In genomic region chr1:74295456-74296171, GRCm38 (mm10) we compare ENCODE assay signal across 8 mouse cellular contexts. TPM values are rescaled to one million over a fixed set of nuclear protein-coding genes. Genes with fewer than 3 reads are reported as not detected.
DNase-seq lines count a peak whose midpoint lies in the region; ATAC-seq and TF ChIP-seq lines count a peak whose summit lies in the region.

No protein-coding gene starts in this region.

- H3K79me2 ChIP-seq in C2C12 (ENCODE audit: control insufficient read depth, insufficient read depth): peaks cover 69% of the 10 kb centered on the region

- peak; percentile 80 for DNase-seq in c-Kit-positive CD71-positive TER-119-positive erythroid progenitor cells, embryonic 14.5 days (ENCODE audit: low spot score)
- peak; percentile 33 for DNase-seq in forebrain, embryonic 10.5 days (ENCODE audit: extremely low spot score, low spot score)
- peak; percentile 92 for DNase-seq in kidney, postnatal 10 days
- DNase-seq in liver, embryonic 11.5 days (ENCODE audit: low spot score): peak; percentile 76
- DNase-seq in splenic B cell, adult 2 months (ENCODE audit: low read depth, low spot score): peak; percentile 19

- H3ac ChIP-seq in C2C12 (ENCODE audit: control insufficient read depth, insufficient read length, low read depth): peak overlapping the region; percentile 45

- no peaks in the 10 kb centered on the region for H3K9me3 ChIP-seq in forebrain, embryonic 10.5 days
- no peaks in the 10 kb centered on the region for H3K9me3 ChIP-seq in heart, embryonic 14.5 days (ENCODE audit: control insufficient read depth, low read length)
- H3K9me3 ChIP-seq in liver, embryonic 11.5 days (ENCODE audit: control insufficient read depth, low read length): no peaks in the 10 kb centered on the region

- peaks cover 23% of the 10 kb centered on the region for H3K4me1 ChIP-seq in forebrain, embryonic 10.5 days
- peaks cover 72 to 92% of the 10 kb centered on the region in 2 experiments for H3K4me1 ChIP-seq in heart, embryonic 14.5 days (ENCODE audit: control insufficient read depth in 2 of 2, insufficient read depth in 2 of 2, low read length in 2 of 2)
- H3K4me1 ChIP-seq in liver, embryonic 11.5 days (replicated peaks; ENCODE audit: control insufficient read depth, insufficient read depth, low read length): peaks cover 45% of the 10 kb centered on the region

- 26% methylated on average over 9 of the region's 9 CpGs for WGBS in forebrain, embryonic 10.5 days
- 3% methylated on average over 9 of the region's 9 CpGs for WGBS in heart, embryonic 14.5 days
- WGBS in liver, embryonic 11.5 days: 12% methylated on average over 9 of the region's 9 CpGs

- peak overlapping the region; percentile 77 for H3K9ac ChIP-seq in heart, embryonic 14.5 days (ENCODE audit: low read length)
- H3K9ac ChIP-seq in liver, embryonic 11.5 days (ENCODE audit: low read depth, low read length): peak overlapping the region; percentile 65

- peak overlapping the region; percentile 74 for H3K4me2 ChIP-seq in heart, embryonic 14.5 days (ENCODE audit: low read length)
- peak overlapping the region; percentile 72 for H3K4me2 ChIP-seq in liver, embryonic 11.5 days

- no peak for TF ChIP-seq CTCF in C2C12 (IDR thresholded peaks at IDR 0.05; ENCODE audit: control insufficient read depth, insufficient read depth, insufficient read length)

- peaks cover 30% of the 10 kb centered on the region for H3K36me3 ChIP-seq in C2C12 (ENCODE audit: control insufficient read depth, insufficient read depth)
- H3K36me3 ChIP-seq in forebrain, embryonic 10.5 days (replicated peaks): peaks cover 43% of the 10 kb centered on the region
- H3K36me3 ChIP-seq in heart, embryonic 14.5 days (ENCODE audit: control insufficient read depth, insufficient read depth, low read length): peaks cover 52% of the 10 kb centered on the region
- H3K36me3 ChIP-seq in liver, embryonic 11.5 days (ENCODE audit: control insufficient read depth, insufficient read depth, low read length): peaks cover 11% of the 10 kb centered on the region
- H3K36me3 ChIP-seq in splenic B cell, adult 2 months (ENCODE audit: control insufficient read depth, insufficient read depth, low read length, poor library complexity, severe bottlenecking): no peaks in the 10 kb centered on the region; the same call in 1 of the 2 replicates

- peak overlapping the region; percentile 74 for H3K27ac ChIP-seq in forebrain, embryonic 10.5 days
- peak overlapping the region; percentile 98 to 100 for H3K27ac ChIP-seq in heart, embryonic 14.5 days (replicated peaks in 1 of 2; ENCODE audit: control insufficient read depth in 1 of 2, insufficient read depth in 1 of 2, low read depth in 2 of 2, low read length in 2 of 2)
- H3K27ac ChIP-seq in liver, embryonic 11.5 days (ENCODE audit: low read depth, low read length): peak overlapping the region; percentile 91

- H3K4me3 ChIP-seq in C2C12 (ENCODE audit: insufficient read depth, poor library complexity, severe bottlenecking): no peak overlapping the region
- H3K4me3 ChIP-seq in forebrain, embryonic 10.5 days: peak overlapping the region; percentile 19; the same call in 1 of the 2 replicates
- H3K4me3 ChIP-seq in heart, embryonic 14.5 days (ENCODE audit: control insufficient read depth in 1 of 2, insufficient read depth in 1 of 2, low read depth in 1 of 2, low read length in 2 of 2): peak overlapping the region; percentile 26 to 36
- H3K4me3 ChIP-seq in liver, embryonic 11.5 days (ENCODE audit: low read depth, low read length): peak overlapping the region; percentile 41

- no peaks in the 10 kb centered on the region for H3K27me3 ChIP-seq in C2C12 (ENCODE audit: control insufficient read depth, insufficient read depth, insufficient read length)
- H3K27me3 ChIP-seq in forebrain, embryonic 10.5 days (ENCODE audit: poor library complexity, severe bottlenecking): no peaks in the 10 kb centered on the region
- H3K27me3 ChIP-seq in heart, embryonic 14.5 days (ENCODE audit: control insufficient read depth, insufficient read depth, low read length): no peaks in the 10 kb centered on the region
- no peaks in the 10 kb centered on the region for H3K27me3 ChIP-seq in liver, embryonic 11.5 days (replicated peaks; ENCODE audit: control insufficient read depth, insufficient read depth, low read length)
- H3K27me3 ChIP-seq in splenic B cell, adult 2 months (ENCODE audit: control insufficient read depth, insufficient read depth, low read length, poor library complexity, severe bottlenecking): no peaks in the 10 kb centered on the region

- ATAC-seq in heart, embryonic 14.5 days (ENCODE audit: insufficient number of reproducible peaks, insufficient read depth, low FRiP score, low read depth): peak; percentile 85
- peak; percentile 98 for ATAC-seq in liver, embryonic 11.5 days (replicated peaks; ENCODE audit: low FRiP score)
- peak; percentile 69 for ATAC-seq in monocyte, adult 5-6 weeks (replicated peaks; ENCODE audit: insufficient number of reproducible peaks, low FRiP score, low TSS enrichment, poor library complexity, severe bottlenecking)

- H3K79me3 ChIP-seq in C2C12 (ENCODE audit: low read depth): peaks cover 35% of the 10 kb centered on the region

TF ChIP-seq in C2C12, 6 proteins besides CTCF, POLR2A, EP300 and RAD21:
- peak; percentile 36 for TF ChIP-seq FOSL1 (IDR thresholded peaks at IDR 0.05; ENCODE audit: insufficient read depth, low read length, poor library complexity, severe bottlenecking)
- peak; percentile 37 for TF ChIP-seq MAX (IDR thresholded peaks at IDR 0.05)
- TF ChIP-seq CEBPB (IDR thresholded peaks at IDR 0.05; ENCODE audit: low read depth): no peak
- peak; percentile 73 for TF ChIP-seq MYOD1 (IDR thresholded peaks at IDR 0.05; ENCODE audit: control insufficient read depth, insufficient read length, low read depth)
- TF ChIP-seq MYOG (IDR thresholded peaks at IDR 0.05; ENCODE audit: control insufficient read depth, extremely low read depth, insufficient read length): no peak
- peak; percentile 1 for TF ChIP-seq USF1 (IDR thresholded peaks at IDR 0.05; ENCODE audit: low read depth)

RNA-seq across cellular contexts. Expression of gene Tmbim1, which starts 9.8 kb away (rescaled TPM):
- 38.1 TPM for polyA plus RNA-seq in C2C12 (2012; fragmentation: generic; extraction: Trizol)
- 8.1 and 8.3 TPM in 2 replicates for polyA plus RNA-seq in forebrain, embryonic 10.5 days (2016; fragmentation: Nextera tagmentation; extraction: Ambion mirVana)
- polyA plus RNA-seq in heart, embryonic 14.5 days (2014; fragmentation: Nextera tagmentation; extraction: Ambion mirVana): 39.1 and 40.5 TPM in 2 replicates
- polyA plus RNA-seq in liver, embryonic 11.5 days (2014; fragmentation: Nextera tagmentation; extraction: Ambion mirVana): 21.7 and 22.9 TPM in 2 replicates
- total RNA-seq in monocyte, adult 5-6 weeks (2017): 15.8 to 20.8 TPM (median 19.0 TPM) in 3 replicates

RNA-seq across cellular contexts. Expression of gene Pnkd, which starts 10.9 kb away (rescaled TPM):
- 68.0 TPM for polyA plus RNA-seq in C2C12 (2012; fragmentation: generic; extraction: Trizol)
- polyA plus RNA-seq in forebrain, embryonic 10.5 days (2016; fragmentation: Nextera tagmentation; extraction: Ambion mirVana): 99.7 and 101 TPM in 2 replicates
- polyA plus RNA-seq in heart, embryonic 14.5 days (2014; fragmentation: Nextera tagmentation; extraction: Ambion mirVana): 320 and 338 TPM in 2 replicates
- polyA plus RNA-seq in liver, embryonic 11.5 days (2014; fragmentation: Nextera tagmentation; extraction: Ambion mirVana): 79.7 and 84.3 TPM in 2 replicates
- total RNA-seq in monocyte, adult 5-6 weeks (2017): 14.7 to 18.6 TPM (median 17.1 TPM) in 3 replicates

RNA-seq across cellular contexts. Expression of gene Aamp, which starts 11.1 kb away (rescaled TPM):
- polyA plus RNA-seq in C2C12 (2012; fragmentation: generic; extraction: Trizol): 123 TPM
- 245 and 246 TPM in 2 replicates for polyA plus RNA-seq in forebrain, embryonic 10.5 days (2016; fragmentation: Nextera tagmentation; extraction: Ambion mirVana)
- polyA plus RNA-seq in heart, embryonic 14.5 days (2014; fragmentation: Nextera tagmentation; extraction: Ambion mirVana): 180 and 187 TPM in 2 replicates
- 190 and 193 TPM in 2 replicates for polyA plus RNA-seq in liver, embryonic 11.5 days (2014; fragmentation: Nextera tagmentation; extraction: Ambion mirVana)
- total RNA-seq in monocyte, adult 5-6 weeks (2017): 105 to 159 TPM (median 131 TPM) in 3 replicates

RNA-seq across cellular contexts. Expression of gene Gpbar1, which starts 17.3 kb away (rescaled TPM):
- not detected for polyA plus RNA-seq in C2C12 (2012; fragmentation: generic; extraction: Trizol)
- 0.14 and 0.33 TPM in 2 replicates for polyA plus RNA-seq in forebrain, embryonic 10.5 days (2016; fragmentation: Nextera tagmentation; extraction: Ambion mirVana)
- polyA plus RNA-seq in heart, embryonic 14.5 days (2014; fragmentation: Nextera tagmentation; extraction: Ambion mirVana): 0.57 and 0.69 TPM in 2 replicates
- 2.8 and 3.2 TPM in 2 replicates for polyA plus RNA-seq in liver, embryonic 11.5 days (2014; fragmentation: Nextera tagmentation; extraction: Ambion mirVana)
- total RNA-seq in monocyte, adult 5-6 weeks (2017): not detected in 3 replicates

RNA-seq across cellular contexts. Expression of gene Arpc2, which starts 59.7 kb away (rescaled TPM):
- polyA plus RNA-seq in C2C12 (2012; fragmentation: generic; extraction: Trizol): 281 TPM
- 345 TPM in 2 replicates for polyA plus RNA-seq in forebrain, embryonic 10.5 days (2016; fragmentation: Nextera tagmentation; extraction: Ambion mirVana)
- polyA plus RNA-seq in heart, embryonic 14.5 days (2014; fragmentation: Nextera tagmentation; extraction: Ambion mirVana): 351 and 359 TPM in 2 replicates
- polyA plus RNA-seq in liver, embryonic 11.5 days (2014; fragmentation: Nextera tagmentation; extraction: Ambion mirVana): 375 and 384 TPM in 2 replicates
- 755 to 1,060 TPM (median 1,019 TPM) in 3 replicates for total RNA-seq in monocyte, adult 5-6 weeks (2017)

Comparison
In these comparisons a context has a peak if more than half of its experiments do, and no peak if none do; other contexts are left out.
1. DNase-seq: peak in every context shown above with its lines; median percentile 92 in kidney, postnatal 10 days; 80 in c-Kit-positive CD71-positive TER-119-positive erythroid progenitor cells, embryonic 14.5 days; 76 in liver, embryonic 11.5 days; 33 in forebrain, embryonic 10.5 days; 19 in splenic B cell, adult 2 months.